Mouse (Mus musculus) kidney, postnatal 0 days (tissue): Measurements from ENCODE around the gene Slc6a21. TPM values are rescaled to one million over a fixed set of nuclear protein-coding genes. Genes with fewer than 3 reads are reported as not detected.
"Not testable (repeated sequence)": the region's sequence is repeated elsewhere in the genome, so short reads cannot be mapped to it uniquely, and the experiment has no call there.

ENCODE experiments used
- ATAC-seq: fragments of 200-750 bp; cut with Nextera tagmentation; replicated peaks from 2 replicates; pipeline ENCODE4 v1.8.0; 2017; ENCODE audit warnings: low read depth, moderate number of reproducible peaks, moderate TSS enrichment, moderate library complexity; ENCODE audit not compliant: low FRiP score
- DNase-seq: peaks from one replicate; pipeline ENCODE4 v3.0.0-alpha.2; 2016; ENCODE audit warnings: low spot score
- H3K27ac ChIP-seq: fragments of 300-500 bp; sonication (generic); 2 replicates; pipeline ENCODE4 v1.5.1; 2014; ENCODE audit warnings: mild to moderate bottlenecking
- H3K27me3 ChIP-seq: fragments of 300-500 bp; sonication (generic); 2 replicates; pipeline ENCODE4 v1.6.1; 2014; ENCODE audit warnings: low read length, mixed read lengths; ENCODE audit not compliant: insufficient read depth
- H3K36me3 ChIP-seq: fragments of 300-500 bp; sonication (generic); 2 replicates; pipeline ENCODE4 v1.6.1; 2014; ENCODE audit warnings: low read length, mixed read lengths; ENCODE audit not compliant: insufficient read depth
- H3K4me1 ChIP-seq: fragments of 300-500 bp; sonication (generic); replicated peaks from 2 replicates; pipeline ENCODE4 v1.6.1; 2014; ENCODE audit warnings: antibody characterized with exemption, low read length, mixed read lengths; ENCODE audit not compliant: insufficient read depth
- H3K4me2 ChIP-seq: fragments of 300-500 bp; sonication (generic); 2 replicates; pipeline ENCODE4 v1.6.1; 2014; ENCODE audit warnings: mild to moderate bottlenecking, low read length, moderate library complexity, mixed read lengths
- H3K4me3 ChIP-seq: fragments of 300-500 bp; sonication (generic); replicated peaks from 2 replicates; pipeline ENCODE4 v1.5.1; 2014; ENCODE audit warnings: low read depth, low read length
- H3K9ac ChIP-seq: fragments of 300-500 bp; sonication (generic); 2 replicates; pipeline ENCODE4 v1.6.1; 2014; ENCODE audit warnings: low read depth, low read length
- H3K9me3 ChIP-seq: fragments of 300-500 bp; sonication (generic); replicated peaks from 2 replicates; pipeline ENCODE4 v1.6.1; 2016; ENCODE audit warnings: low read length, inconsistent platforms, mixed read lengths
- CTCF ChIP-seq: IDR thresholded peaks from 2 replicates; pipeline ENCODE4 v1.5.1; 2016; ENCODE audit warnings: antibody characterized with exemption, low read depth, mild to moderate bottlenecking, moderate library complexity
- WGBS: fragments of 180-500 bp; shearing (Covaris S2); extraction: QIAGEN DNeasy Blood & Tissue Kit; methylation state at CpG from one replicate; pipeline ENCODE4 v1.1.7; 2014; 5-methylcytosine and 5-hydroxymethylcytosine counted together
- polyA plus RNA-seq: library from polyadenylated mRNA; unstranded; fragments of >200 nt; fragmentation: Nextera tagmentation; extraction: Ambion mirVana; gene quantifications from 2 replicates; pipeline ENCODE4 v1.2.1, GENCODE M21; 2015

Slc6a21 gene
- polyA plus RNA-seq, 1 experiment from 2014 or later, result not detected

DNA sequence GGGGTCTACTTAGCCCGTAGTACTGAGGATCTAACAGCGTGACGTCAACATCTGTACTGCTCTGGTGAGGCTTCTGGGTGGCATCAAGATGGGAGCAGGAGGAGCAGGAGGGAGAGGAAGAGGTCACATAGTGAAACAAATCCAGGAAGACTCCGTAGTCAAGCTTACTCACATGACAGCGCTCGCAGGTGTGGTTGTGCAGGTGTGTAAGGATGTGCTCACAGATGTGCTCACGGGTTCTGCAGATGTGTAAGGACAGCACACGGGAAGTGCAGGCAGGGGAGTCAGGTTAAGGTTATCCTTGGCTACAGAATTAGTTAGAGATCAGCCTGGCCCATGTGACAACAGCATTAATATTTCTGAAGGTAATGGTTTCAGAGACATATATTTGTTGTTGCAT, 23.5 kb upstream of the Slc6a21 start:
- no peak overlapping the region for H3K4me2 ChIP-seq
- H3K9ac ChIP-seq, result no peak overlapping the region
- no peak overlapping the region for H3K27ac ChIP-seq
- H3K27me3 ChIP-seq, result no peaks in the 10 kb centered on the region
- no peaks in the 10 kb centered on the region for H3K4me1 ChIP-seq
- H3K4me3 ChIP-seq, result no peak overlapping the region
- ATAC-seq, result no peak
- no peak for TF ChIP-seq CTCF
- H3K36me3 ChIP-seq, result no peaks in the 10 kb centered on the region
- 90% methylated on average over 8 of the region's 8 CpGs for WGBS
- DNase-seq, result no peak
- H3K9me3 ChIP-seq, result no peaks in the 10 kb centered on the region

DNA sequence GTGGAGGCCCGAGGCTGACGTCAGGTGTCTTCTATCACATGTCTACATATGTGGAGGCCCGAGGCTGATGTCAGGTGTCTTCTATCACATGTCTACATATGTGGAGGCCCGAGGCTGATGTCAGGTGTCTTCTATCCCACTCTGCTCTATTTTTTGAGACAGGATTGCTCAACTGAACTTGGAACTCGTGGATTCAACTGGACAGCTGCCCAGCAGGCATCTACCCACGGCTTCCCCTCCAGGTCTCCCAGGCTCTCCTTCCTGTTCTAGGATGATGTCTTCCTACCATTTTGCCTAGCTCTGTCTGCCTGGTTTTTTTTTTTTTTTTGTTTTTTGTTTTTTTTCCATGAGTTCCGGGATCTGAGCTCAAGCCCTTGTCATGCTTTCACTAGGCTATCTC, 21.5 kb upstream of the Slc6a21 start:
- H3K4me1 ChIP-seq, H3K27ac ChIP-seq, H3K27me3 ChIP-seq, DNase-seq, H3K4me3 ChIP-seq, H3K36me3 ChIP-seq, H3K4me2 ChIP-seq, H3K9me3 ChIP-seq, ATAC-seq, H3K9ac ChIP-seq: not testable (repeated sequence)
- 56% methylated on average over 5 of the region's 7 CpGs for WGBS

DNA sequence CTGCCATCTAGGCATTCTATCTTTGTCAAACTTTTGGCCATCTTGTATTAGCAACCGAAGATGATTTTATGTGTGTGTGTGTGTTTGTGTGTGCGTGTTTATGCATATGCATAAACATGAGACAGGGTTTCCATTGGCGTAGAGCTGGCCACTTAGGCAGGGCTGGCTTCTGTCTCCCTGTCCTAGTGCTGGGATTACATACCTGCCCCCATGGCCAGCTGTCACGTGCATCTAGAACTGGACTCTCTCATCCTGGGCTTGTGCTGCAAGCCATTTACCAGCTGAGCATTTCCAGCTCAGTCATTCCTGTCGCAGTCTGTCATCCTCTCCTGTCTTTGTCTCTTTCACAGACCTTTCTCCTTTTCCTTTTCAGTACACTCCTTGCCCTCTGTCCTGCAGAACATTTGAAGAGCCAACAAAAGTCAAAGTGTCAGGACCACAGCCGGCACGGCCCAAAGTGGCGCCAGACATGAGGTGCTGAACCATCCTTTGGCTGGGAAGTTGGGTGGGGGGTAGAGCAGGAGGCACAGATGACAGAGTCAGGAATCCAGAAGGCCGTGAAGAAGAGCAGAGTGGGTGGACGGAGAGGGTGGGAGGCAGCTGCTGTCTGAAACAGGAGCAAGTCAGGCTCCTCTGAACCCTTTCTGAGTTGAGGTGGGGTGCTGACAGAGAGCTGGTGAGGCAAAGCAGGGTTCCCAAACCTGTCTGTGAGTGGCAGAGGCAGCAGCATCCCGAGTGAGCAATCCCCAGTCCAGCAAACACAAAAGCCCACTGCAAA, 20.1 kb upstream of the Slc6a21 start:
- Histone ChIP-seq H3K4me1 (no peaks in the 10 kb centered on the region), H3K9me3 (no peaks in the 10 kb centered on the region), H3K27ac (no peak overlapping the region), H3K9ac (no peak overlapping the region), H3K27me3 (no peaks in the 10 kb centered on the region), H3K4me3 (no peak overlapping the region), H3K4me2 (no peak overlapping the region), H3K36me3 (no peaks in the 10 kb centered on the region)
- no peak for ATAC-seq
- TF ChIP-seq CTCF, result no peak
- WGBS, result 45% methylated on average over 11 of the region's 11 CpGs
- no peak for DNase-seq

DNA sequence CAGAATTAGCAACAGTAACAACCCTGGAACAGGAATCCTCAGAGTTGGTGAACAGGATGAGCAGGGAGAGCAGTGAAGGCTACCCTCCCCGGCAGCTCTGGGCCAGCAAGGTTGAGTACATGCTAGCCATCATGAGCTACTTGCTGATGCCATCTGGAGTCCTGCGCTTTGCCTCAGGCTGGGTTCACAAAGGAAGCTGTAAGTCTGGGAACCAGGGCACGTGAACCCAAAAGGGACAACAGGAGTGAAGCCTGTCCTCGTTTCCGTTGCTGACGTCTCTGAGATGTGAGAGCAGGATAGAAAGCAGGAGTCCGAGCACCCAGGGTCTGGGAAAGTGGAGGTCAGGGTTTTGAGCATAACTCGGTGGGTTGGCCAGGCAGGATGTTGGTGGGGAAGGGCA, 18.0 kb upstream of the Slc6a21 start:
- TF ChIP-seq CTCF, result no peak
- WGBS, result 81% methylated on average over 8 of the region's 8 CpGs
- no peak overlapping the region for H3K4me3 ChIP-seq
- H3K27ac ChIP-seq, result no peak overlapping the region
- H3K27me3 ChIP-seq, result no peaks in the 10 kb centered on the region
- ATAC-seq (no peak), DNase-seq (no peak)
- H3K9me3 ChIP-seq, result no peaks in the 10 kb centered on the region
- H3K36me3 ChIP-seq, result no peaks in the 10 kb centered on the region
- H3K9ac ChIP-seq, result no peak overlapping the region
- H3K4me1 ChIP-seq, result no peaks in the 10 kb centered on the region
- no peak overlapping the region for H3K4me2 ChIP-seq

DNA sequence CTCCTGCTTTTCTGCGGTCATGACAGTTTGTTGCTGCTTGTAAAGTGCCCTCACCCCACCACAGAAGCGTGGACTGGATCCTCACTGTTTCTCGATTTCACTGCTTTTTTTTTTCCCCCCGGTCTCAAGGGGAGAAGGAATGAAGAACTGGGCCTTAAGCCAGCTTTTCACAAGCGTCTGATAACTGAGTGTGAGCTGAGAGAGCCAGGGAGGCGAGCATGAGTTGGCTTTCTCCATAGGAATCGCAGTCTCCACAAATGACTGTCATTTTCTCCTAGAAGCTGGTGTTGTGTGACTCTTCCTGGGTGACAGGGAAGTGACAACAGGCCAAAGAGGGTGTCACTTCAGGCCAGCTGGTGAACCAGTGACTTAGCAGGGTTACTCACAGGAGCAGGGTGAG, 15.0 kb upstream of the Slc6a21 start:
- no peaks in the 10 kb centered on the region for H3K4me1 ChIP-seq
- no peaks in the 10 kb centered on the region for H3K27me3 ChIP-seq
- H3K9me3 ChIP-seq, result no peaks in the 10 kb centered on the region
- H3K9ac ChIP-seq, result no peak overlapping the region
- H3K4me3 ChIP-seq, result no peak overlapping the region
- no peak for ATAC-seq
- no peak for DNase-seq
- H3K36me3 ChIP-seq, result no peaks in the 10 kb centered on the region
- WGBS, result 52% methylated on average over 7 of the region's 7 CpGs
- no peak overlapping the region for H3K4me2 ChIP-seq
- no peak overlapping the region for H3K27ac ChIP-seq
- no peak for TF ChIP-seq CTCF

DNA sequence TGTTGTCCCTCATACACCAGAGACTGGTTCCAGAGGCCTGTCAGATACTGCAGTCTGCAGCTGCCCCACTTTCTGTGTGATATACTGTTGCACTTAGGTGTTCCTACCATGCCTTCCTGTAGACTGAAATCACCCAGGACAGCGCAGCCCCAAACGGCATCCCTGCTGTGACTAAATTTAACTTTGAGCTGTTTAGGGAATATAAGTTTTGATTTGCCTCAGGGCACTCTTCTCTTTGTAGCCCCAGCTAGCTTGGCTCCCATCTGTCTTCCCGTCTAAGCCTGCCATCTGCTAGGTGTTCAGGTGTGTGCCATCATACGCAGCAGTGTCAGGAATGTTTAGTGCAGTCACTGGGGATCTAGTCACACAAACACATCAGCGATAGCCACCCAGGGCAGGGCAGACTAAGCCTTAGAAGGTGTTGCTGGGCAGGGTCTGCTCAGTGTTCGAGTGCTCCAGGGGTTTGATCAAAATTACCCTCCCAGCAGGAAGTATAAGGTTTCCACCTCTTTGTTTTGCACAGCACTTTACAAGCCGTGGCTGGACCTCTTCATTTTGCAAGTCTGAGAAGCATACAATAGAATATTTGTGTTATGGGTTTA, 14.2 kb upstream of the Slc6a21 start:
- H3K4me1 ChIP-seq, result no peaks in the 10 kb centered on the region
- DNase-seq (no peak), ATAC-seq (no peak)
- H3K9ac ChIP-seq, result no peak overlapping the region
- no peaks in the 10 kb centered on the region for H3K27me3 ChIP-seq
- H3K4me2 ChIP-seq, result no peak overlapping the region
- no peak overlapping the region for H3K27ac ChIP-seq
- no peaks in the 10 kb centered on the region for H3K9me3 ChIP-seq
- TF ChIP-seq CTCF, result no peak
- H3K4me3 ChIP-seq, result no peak overlapping the region
- WGBS, result 55% methylated on average over 7 of the region's 7 CpGs
- no peaks in the 10 kb centered on the region for H3K36me3 ChIP-seq
